Comparison of ENCODE assay signal across 29 mouse cellular contexts in the genomic region with DNA sequence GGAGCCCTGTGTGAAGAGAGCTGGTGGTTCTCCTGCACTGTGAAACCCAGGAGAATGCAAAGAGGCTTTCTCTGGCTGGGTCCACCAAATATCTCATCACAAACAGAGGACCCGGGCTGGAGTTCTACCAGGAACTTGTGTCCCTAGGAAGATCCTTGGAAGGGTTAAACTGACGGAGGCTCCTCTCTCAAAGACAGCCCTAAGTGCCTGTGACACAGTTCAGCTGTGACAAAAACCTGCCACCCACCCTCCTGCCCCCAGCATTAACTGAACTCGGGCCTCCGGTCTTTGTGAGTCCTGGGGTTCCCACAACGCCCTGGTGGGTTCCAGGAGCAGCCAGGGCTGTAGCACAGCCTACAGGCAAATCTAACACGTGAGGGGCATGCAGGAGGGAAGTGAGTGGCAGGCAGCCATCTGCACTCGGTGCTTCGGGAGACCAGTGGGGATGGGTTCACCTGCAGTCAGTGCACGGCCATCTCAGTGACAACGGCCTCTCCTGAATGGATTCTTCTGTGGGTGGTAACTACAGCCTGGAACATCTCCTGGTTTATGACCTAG. TPM values are rescaled to one million over a fixed set of nuclear protein-coding genes. Genes with fewer than 3 reads are reported as not detected.
"Had no signal": no experiment of that assay in that cellular context is flagged by ENCODE, and none has a peak within 500 bp of the region (broad histone marks: within the 10 kb centered on the region; RNA-seq: fewer than 3 reads in every experiment).

No protein-coding gene starts in this region.

- ATAC-seq: forebrain, postnatal 0 days; hindbrain, postnatal 0 days; intestine, embryonic 16.5 days had no signal

- H3K27ac ChIP-seq: heart, adult 2 months; hindbrain, embryonic 13.5 days; hindbrain, embryonic 15.5 days; hindbrain, postnatal 0 days; kidney, embryonic 15.5 days; kidney, postnatal 0 days; limb, embryonic 13.5 days had no signal

- H3K36me3 ChIP-seq: heart, embryonic 12.5 days; hindbrain, embryonic 13.5 days; hindbrain, embryonic 15.5 days; limb, embryonic 13.5 days had no signal

- H3K9me3 ChIP-seq: heart, embryonic 12.5 days; hindbrain, embryonic 13.5 days; hindbrain, embryonic 15.5 days; kidney, embryonic 15.5 days; limb, embryonic 13.5 days had no signal

- H3K4me2 ChIP-seq: heart, embryonic 12.5 days; hindbrain, embryonic 13.5 days; hindbrain, embryonic 15.5 days; kidney, embryonic 15.5 days; limb, embryonic 13.5 days had no signal

- DNase-seq: forebrain, postnatal 0 days; gastrocnemius, postnatal 14 days; gastrocnemius, postnatal 36 days; heart, adult 11 months; heart, adult 2 months; heart, postnatal 10 days; kidney, adult 11 months; kidney, adult 2 months; kidney, adult 9 months; kidney, postnatal 14 days; kidney, postnatal 36 days; layer of hippocampus, adult 9-11 months; layer of hippocampus, postnatal 36 days; left cerebral cortex, postnatal 4 days had no signal

- H3K4me3 ChIP-seq: heart, adult 2 months; heart, embryonic 12.5 days; hindbrain, embryonic 13.5 days; hindbrain, embryonic 15.5 days; kidney, embryonic 15.5 days; limb, embryonic 13.5 days had no signal

- H3K27me3 ChIP-seq: hindbrain, embryonic 15.5 days; kidney, embryonic 15.5 days; limb, embryonic 13.5 days had no signal

- H3K9ac ChIP-seq: forebrain, postnatal 0 days; heart, embryonic 12.5 days; hindbrain, embryonic 13.5 days; hindbrain, embryonic 15.5 days; kidney, embryonic 15.5 days; limb, embryonic 13.5 days had no signal

RNA-seq across cellular contexts. Expression of gene Fam240a, which starts 17.1 kb away (rescaled TPM):
- polyA plus RNA-seq: gonadal fat pad, adult 2 months; heart, adult 2 months; heart, embryonic 12.5 days; heart, embryonic 14.5 days; heart, embryonic 16.5 days; hindbrain, embryonic 11.5 days; hindbrain, embryonic 13.5 days; hindbrain, embryonic 15.5 days; hindbrain, postnatal 0 days; intestine, embryonic 14.5 days; intestine, embryonic 16.5 days; kidney, adult 2 months; kidney, embryonic 15.5 days; kidney, postnatal 0 days; large intestine, adult 2 months; limb, embryonic 11.5 days; limb, embryonic 13.5 days had no signal

RNA-seq across cellular contexts. Expression of gene Prss50, which starts 41.8 kb away (rescaled TPM):
- polyA plus RNA-seq: gonadal fat pad, adult 2 months; heart, adult 2 months; heart, embryonic 14.5 days; heart, embryonic 16.5 days; kidney, adult 2 months; large intestine, adult 2 months had no signal

RNA-seq across cellular contexts. Expression of gene Tdgf1, which starts 46.4 kb away (rescaled TPM):
- polyA plus RNA-seq: heart, adult 2 months; heart, embryonic 12.5 days; heart, embryonic 14.5 days; heart, embryonic 16.5 days; hindbrain, embryonic 11.5 days; intestine, embryonic 14.5 days; intestine, embryonic 16.5 days; kidney, adult 2 months; kidney, embryonic 15.5 days; kidney, postnatal 0 days; large intestine, adult 2 months; limb, embryonic 11.5 days had no signal
